Mouse (Mus musculus) inflammation-experienced regulatory T-cells, adult 16 weeks (primary cell): ENCODE measurements around the gene Tmem117. TPM values are rescaled to one million over a fixed set of nuclear protein-coding genes. Genes with fewer than 3 reads are reported as not detected.

Experiments used
- polyA plus RNA-seq: library from polyadenylated mRNA; unstranded; fragments of 100-300 nt; shearing (Covaris generic); gene quantifications from one replicate; pipeline ENCODE4 v1.2.1, GENCODE M21; 2017

Tmem117 gene
- polyA plus RNA-seq, result not detected

GRCm38 (mm10) chr15:94628830-94629601, at the start of gene Tmem117:
TSS of gene Tmem117 (plus strand) at chr15:94629232.

DNA sequence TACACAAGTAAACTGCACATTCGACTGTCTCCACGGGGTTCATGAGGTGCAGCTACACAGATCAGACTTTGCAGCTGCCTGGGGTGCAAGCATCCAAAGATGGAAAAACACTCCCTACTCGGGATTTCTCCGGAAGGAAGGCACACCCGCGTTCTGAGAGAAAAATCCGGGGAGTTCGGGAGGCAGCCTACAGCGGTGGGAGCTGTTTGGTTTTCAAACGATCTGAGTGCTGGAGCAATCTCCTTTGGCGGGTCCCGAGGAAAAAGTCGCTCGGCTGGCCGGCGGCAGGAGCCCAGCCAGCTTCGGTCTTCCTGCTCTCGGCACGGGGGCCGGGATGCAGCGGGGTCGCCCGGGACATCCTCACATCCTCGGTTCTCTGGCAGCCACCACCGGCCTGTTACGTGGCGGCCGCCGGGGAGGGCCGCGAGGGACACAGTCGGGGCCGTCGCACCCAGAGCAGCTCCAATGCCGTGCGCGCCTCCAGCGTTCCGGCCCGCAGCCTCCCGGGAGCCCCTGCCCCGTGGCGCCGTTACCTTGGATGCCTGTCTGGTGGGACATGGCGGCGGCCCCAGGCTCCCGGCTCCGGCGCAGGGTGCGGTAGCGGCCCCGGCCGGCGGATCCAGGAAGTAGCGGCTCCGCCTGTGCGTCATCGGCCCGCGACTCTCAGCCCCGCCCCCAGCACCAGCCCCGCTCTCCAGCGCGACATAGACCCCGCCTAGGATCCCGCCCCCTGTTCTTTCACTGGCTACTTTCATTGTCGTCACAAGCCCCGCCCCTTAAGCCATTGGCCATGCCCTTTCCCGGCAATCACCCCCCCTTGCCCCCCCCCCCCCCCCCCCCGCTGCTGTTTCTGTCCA, 39.6 kb upstream of the Tmem117 start, which contains the start of gene Twf1:
Twf1 (minus strand) TSS at position 671 of the 857 bp plus-strand sequence.

Other genes with a start within 250 kb of the Tmem117 start
- gene Adamts20, start 163.8 kb upstream of the Tmem117 start, polyA plus RNA-seq, result not detected
- 12.0 TPM for gene Pus7l, start 85.7 kb upstream of the Tmem117 start, polyA plus RNA-seq
- 44.7 TPM for gene Irak4, start 85.6 kb upstream of the Tmem117 start, polyA plus RNA-seq
- 22.7 TPM for gene Twf1, start 39.3 kb upstream of the Tmem117 start, polyA plus RNA-seq